Mouse (Mus musculus) layer of hippocampus, postnatal 10 days (tissue): ENCODE measurements around the gene Macf1. TPM values are rescaled to one million over a fixed set of nuclear protein-coding genes. Genes with fewer than 3 reads are reported as not detected.
"Not testable (repeated sequence)": the region's sequence is repeated elsewhere in the genome, so short reads cannot be mapped to it uniquely, and the experiment has no call there.

Source experiments
- DNase-seq, 2 experiments: peaks; one replicate each; pipeline ENCODE4 v3.0.0; 2021; ENCODE audit warnings: low spot score in 2 of 2
- total RNA-seq, 2 experiments: library from RNA; stranded (reverse); gene quantifications; 2 replicates each; pipeline ENCODE4 v1.2.3; 2021

Gene Macf1
- total RNA-seq, 2 experiments from 2014 or later = 242 to 248 TPM

- DNase-seq = no peak
Measured at GRCm38 (mm10) chr4:123642877-123643276, 41.3 kb downstream of the Macf1 start.

DNA sequence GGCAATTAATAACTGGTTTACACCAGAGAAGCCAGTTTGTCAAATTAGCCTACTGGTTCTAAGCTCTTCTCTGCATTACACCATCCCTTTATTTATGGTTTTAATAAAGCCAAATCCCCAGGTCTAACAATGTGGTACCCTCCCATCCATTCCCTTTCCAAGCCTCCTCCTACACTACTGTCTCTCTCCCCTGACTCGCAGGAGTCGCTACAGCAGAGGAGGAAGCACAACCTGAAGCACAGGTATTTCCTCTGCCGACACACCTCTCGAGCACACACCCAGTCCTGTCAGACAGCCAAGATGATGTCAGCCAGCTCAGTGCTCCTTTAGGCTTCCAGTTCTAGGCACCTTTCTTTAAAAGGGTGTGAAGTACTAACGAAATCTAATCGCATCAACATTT is 47.0 kb downstream of the Macf1 start:
- DNase-seq = no peak

GRCm38 (mm10) chr4:123635428-123635827 is 48.7 kb downstream of the Macf1 start:
- DNase-seq = no peak

- DNase-seq = no peak
Measured at GRCm38 (mm10) chr4:123634436-123634835, 49.7 kb downstream of the Macf1 start.

- no peak for DNase-seq
Measured at GRCm38 (mm10) chr4:123633874-123634273, 50.3 kb downstream of the Macf1 start.

- DNase-seq = peak in 1 of 2 experiments; percentile 31
Measured at GRCm38 (mm10) chr4:123633370-123633769, 50.8 kb downstream of the Macf1 start.

GRCm38 (mm10) chr4:123632116-123632515 is 52.0 kb downstream of the Macf1 start:
- not testable (repeated sequence) for DNase-seq

- no peak for DNase-seq
Measured at GRCm38 (mm10) chr4:123631654-123632053, 52.5 kb downstream of the Macf1 start.

DNA sequence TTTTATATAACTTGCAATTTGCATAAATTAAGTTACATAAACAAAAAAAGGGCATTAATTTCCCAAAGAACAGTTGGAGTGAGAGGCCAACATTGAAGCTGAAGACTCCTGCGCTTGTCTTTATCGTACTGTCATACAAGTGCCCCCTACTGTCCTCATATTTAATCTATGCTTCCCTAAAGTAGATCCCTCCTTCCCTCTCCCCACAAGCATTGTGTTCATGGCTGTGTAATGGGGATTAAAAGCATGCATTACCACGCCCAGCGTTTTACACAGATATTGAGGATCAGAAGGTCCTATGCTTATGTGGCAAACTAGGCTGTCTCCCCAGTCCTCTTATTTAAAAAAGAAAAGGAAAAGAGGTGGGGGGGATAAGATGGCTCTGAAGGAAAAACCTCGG is 56.5 kb downstream of the Macf1 start:
- DNase-seq = no peak

GRCm38 (mm10) chr4:123625332-123626072 is 58.7 kb downstream of the Macf1 start:
- DNase-seq = no peak

GRCm38 (mm10) chr4:123624438-123624837 is 59.7 kb downstream of the Macf1 start:
- no peak for DNase-seq

- DNase-seq = no peak
Measured at GRCm38 (mm10) chr4:123623742-123624151, 60.4 kb downstream of the Macf1 start.

DNA sequence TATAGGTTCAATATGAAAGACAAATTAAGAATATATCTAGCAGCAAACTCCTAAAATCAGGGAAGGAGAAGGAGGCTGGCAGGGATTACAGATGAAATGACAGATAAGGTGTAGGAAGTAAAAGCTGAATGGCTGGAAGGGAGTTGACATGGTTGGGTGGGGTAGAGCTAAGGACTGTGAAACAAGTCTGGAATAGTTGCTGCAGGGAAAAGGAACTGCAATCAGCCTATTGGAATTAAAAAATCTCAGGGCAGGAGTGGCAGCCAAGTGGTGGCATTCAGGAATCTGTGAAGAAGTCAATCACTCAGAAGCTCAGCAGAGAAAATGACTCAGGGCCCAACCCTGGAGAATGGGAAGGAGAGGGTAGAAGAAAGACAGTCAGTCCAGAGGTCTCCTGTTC is 62.4 kb downstream of the Macf1 start:
- no peak for DNase-seq

DNA sequence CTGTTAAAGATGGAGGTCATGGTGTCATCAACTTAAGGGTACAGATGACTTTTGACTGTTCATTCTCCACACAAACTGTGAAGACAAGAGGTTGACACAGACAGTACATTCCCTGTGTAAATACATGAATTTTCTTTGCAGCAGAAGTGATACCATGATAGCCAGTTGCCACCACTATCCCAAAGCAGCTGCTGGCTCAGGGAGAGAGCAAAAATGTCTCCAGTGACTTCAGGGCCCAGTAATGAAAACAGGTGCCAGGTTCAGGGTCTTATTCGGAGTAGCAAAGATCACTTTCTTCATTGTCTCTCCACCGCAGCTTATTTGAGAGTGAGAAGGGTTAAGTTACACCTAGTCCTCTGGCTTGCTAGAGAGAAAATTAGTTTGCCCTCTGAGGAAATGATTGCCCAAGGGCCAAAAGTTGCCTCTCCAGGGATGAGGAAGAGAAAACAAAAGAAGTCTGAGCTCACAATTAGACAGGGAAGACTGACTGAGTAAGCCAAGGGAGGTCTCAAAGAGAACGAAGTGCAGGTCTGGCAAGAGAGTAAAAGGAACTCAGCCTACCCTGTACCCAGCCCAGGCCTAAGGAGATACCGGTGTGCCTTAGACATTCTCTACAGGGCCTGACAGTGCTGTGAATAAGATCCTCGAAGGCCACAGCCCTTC is 66.3 kb downstream of the Macf1 start:
- DNase-seq = no peak

DNA sequence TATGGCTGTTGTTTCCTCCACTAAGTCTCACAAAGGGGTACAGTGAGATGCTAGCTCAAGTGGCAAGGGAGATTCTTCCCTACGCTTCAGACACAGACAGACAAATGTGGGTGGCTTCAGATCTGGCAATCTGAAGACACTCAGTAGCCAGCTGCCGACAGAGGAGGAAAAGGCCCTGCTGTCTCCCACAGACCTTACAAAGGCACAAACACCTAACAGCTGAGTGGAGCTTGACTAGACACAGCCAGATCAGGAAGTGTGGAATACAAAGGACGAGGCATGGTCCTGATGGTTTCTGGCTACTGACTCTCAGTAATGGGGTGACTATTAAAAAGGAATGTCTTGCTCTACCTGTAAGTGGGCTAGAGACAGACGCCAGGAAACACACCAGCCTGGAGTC is 67.2 kb downstream of the Macf1 start:
- DNase-seq = no peak

DNA sequence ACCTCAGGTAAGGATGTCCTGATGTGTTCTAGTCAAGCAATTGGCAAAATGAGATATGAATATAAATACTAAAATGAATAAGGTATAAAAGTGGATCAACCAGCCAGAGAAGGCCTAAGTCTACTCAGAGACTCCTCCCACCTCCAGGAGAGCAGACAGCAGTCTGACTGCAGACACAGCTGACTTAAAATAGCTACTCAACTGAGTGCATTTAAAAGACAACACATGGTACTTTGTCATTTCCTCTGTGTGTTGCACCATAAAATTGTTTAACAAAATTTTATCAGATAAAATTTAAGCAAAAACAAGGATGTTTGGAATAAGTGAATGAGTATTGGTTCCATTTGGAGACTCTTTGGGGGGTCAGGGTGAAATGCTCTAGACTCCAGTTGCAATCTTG is 67.7 kb downstream of the Macf1 start:
- DNase-seq = no peak

DNA sequence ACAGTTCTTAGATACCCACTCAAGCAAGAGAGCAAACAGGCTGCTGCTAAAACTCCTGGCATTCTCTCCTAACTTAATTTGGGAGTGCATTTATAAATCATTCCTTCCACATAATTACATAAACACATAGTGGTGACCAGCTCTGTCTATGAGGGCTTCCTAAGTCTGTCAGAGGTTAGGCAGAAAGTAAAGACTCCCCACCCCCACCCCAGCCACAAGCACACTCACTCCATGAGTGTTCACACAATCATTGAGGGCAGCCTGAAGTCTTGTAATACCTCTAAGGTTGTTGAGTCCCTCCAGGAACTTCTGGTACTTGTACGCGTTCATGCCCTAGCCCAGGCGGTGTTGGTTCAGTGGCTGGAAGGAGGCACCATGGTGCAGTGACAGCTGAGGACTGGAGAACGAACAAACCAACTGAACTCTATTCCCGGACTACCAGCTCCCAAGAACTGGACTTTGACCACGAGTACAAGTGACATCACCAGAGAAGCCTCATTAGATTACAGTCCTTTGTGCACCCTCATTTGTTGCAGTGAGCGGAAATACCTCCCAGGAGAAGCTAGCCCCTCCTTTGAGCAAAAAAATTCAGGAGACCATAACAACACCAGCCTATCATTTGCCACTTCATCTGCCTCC is 70.7 kb downstream of the Macf1 start:
- DNase-seq = no peak

DNA sequence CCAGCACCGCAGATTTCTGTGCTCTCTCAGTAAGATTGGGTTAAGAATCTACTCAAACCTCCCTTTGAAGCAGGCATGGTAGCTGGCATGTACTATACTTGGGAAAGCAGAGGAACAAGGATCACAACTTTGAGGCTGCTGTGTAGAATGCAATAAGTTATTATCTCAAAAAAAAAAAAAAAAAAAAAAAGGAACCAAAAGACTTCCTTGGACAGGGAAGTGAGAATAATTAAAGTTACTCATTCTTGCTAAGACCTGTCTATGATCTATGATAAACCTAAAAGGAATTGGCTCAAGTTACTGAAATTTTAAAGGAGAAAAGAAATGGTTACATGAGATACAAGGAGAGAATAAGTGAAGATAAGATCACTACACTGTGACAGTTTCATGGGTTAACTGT is 72.2 kb downstream of the Macf1 start:
- no peak for DNase-seq

DNA sequence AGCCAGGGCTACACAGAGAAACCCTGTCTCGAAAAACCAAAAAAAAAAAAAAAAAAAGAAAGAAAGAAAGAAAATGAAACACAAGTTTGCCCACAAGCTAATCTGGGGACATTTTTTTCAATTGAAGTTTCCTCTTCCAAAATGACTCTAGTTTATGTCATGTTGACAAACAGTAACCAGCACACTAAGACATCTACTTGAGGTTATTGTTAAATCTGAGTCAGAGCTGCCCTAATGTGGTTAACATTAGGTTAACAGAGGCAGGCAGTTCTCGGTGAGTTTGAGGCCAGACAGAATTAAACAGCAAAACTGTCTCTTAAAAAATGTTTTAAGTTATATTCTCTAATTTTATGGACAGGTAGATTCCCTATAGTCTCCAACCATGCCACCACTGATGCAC is 72.9 kb downstream of the Macf1 start:
- no peak for DNase-seq

DNA sequence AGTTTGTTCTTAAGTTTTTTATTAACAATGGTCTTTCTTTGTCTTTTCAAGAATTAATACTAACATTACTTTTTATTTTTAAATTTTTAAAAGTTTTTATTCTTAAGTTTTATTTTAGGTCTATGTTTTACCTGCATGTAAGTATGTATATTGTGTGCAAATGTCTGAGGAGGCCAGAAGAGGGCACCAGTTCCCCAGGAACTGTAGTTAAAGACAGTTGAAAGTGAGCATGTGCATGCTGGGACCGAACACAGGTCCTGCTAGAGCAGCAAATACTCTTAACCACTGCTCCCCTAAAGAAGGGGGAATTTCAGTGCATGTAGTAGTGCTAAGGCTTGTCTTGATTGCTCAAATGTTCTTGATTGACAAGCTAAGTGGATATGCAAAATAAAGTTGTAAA is 77.0 kb downstream of the Macf1 start:
- DNase-seq = no peak

DNA sequence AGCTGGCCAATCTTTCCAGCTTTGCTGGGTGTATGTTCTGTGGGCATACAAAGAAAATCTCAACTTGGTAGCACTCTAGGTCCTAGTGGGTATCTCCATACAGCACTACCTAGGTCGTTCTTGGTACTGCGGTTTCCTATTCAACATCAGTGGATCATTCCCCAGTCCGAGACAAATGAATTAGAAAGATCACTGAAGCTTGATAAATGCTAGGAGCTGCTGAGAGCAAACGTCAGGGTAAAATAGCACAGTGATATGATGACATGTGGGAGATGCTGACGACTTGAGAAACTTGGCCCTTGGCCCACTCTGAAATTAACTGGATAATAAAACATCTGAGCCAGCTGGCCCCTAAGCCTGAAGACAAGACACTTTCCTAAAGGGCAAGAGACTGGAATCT is 78.2 kb downstream of the Macf1 start:
- DNase-seq = no peak

DNA sequence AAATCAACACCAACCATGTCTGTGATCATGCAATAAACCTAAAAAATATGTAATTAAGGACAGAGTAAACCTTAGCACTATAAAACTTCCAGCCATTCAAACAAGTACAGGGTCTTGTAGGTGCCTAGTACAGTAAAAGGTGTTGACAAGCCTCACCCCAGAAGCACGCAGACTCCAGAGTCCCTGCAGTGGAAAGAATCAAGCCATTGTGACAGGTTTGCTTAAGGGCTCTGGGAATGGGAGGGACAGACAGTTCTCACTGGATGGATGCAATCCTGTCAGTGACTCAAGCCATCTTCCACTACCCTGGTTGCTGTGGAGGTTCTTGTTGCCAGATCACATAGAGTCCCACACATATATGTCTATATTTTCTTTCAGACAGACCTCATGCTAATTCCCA is 78.9 kb downstream of the Macf1 start:
- DNase-seq = no peak
